Mouse (Mus musculus): ENCODE results near the gene Tmem170. TPM values are rescaled to one million over a fixed set of nuclear protein-coding genes. Genes with fewer than 3 reads are reported as not detected.

Gene Tmem170
- total RNA-seq, 1 experiment, result 12.1 TPM

- in situ Hi-C loops (cut with MboI; ENCODE audit: low sequenced_read_pairs in 2 of 2, unreplicated experiment in 2 of 2), result no loop called here
Measured at GRCm38 (mm10) chr8:111919663-111920062, 43.1 kb upstream of the Tmem170 start.

GRCm38 (mm10) chr8:111912860-111913432 is 36.4 kb upstream of the Tmem170 start:
- Histone ChIP-seq H3K4me1 (ENCODE audit: control insufficient read depth in 2 of 2, insufficient read depth in 2 of 2, low read length in 2 of 2, poor library complexity in 1 of 2) (peaks cover 3 to 7% of the 10 kb centered on the region in 2 experiments; a peak in 2 of 4 replicates), H3K36me3 (ENCODE audit: control insufficient read depth, insufficient read depth, low read length, poor library complexity, severe bottlenecking) (peaks cover 3% of the 10 kb centered on the region; the same call in 1 of the 2 replicates), H3K9ac (ENCODE audit: insufficient read depth, low read depth, low read length, poor library complexity, severe bottlenecking) (peak overlapping the region; percentile 14; the same call in 1 of the 2 replicates), H3K9me3 (ENCODE audit: control insufficient read depth, insufficient read depth, low read depth, low read length) (no peaks in the 10 kb centered on the region), H3K27ac (ENCODE audit: insufficient read depth, low read depth, low read length, poor library complexity, severe bottlenecking) (no peak overlapping the region), H3K4me3 (ENCODE audit: insufficient read depth in 1 of 2, low read depth in 1 of 2, low read length in 2 of 2, poor library complexity in 1 of 2, severe bottlenecking in 1 of 2) (0 out of 4 replicates have a peak overlapping the region, but pooled peaks of 1 of the 2 experiments have one; percentile 20)
- no peak for DNase-seq (ENCODE audit: low read depth, low spot score)
- in situ Hi-C loops (cut with MboI; ENCODE audit: low sequenced_read_pairs in 2 of 2, unreplicated experiment in 2 of 2), result no loop called here
- TF ChIP-seq ZC3H11A (IDR thresholded peaks at IDR 0.05; ENCODE audit: borderline replicate concordance, low read depth, low read length) (no peak), HCFC1 (IDR thresholded peaks at IDR 0.05; ENCODE audit: borderline replicate concordance, insufficient read depth, low read length) (no peak), MAFK (IDR thresholded peaks at IDR 0.05; ENCODE audit: insufficient read depth, low read depth, low read length) (no peak), ZNF384 (IDR thresholded peaks at IDR 0.05; ENCODE audit: low read depth, low read length) (no peak), CHD2 (IDR thresholded peaks at IDR 0.05; ENCODE audit: low read depth, low read length) (no peak)

More at GRCm38 (mm10) chr8:111919663-111920062, 43.1 kb upstream of the Tmem170 start:
- Histone ChIP-seq H3K9me3 (ENCODE audit: control insufficient read depth, insufficient read depth, low read depth, low read length) (no peaks in the 10 kb centered on the region), H3K4me3 (ENCODE audit: insufficient read depth in 1 of 2, low read depth in 1 of 2, low read length in 2 of 2, poor library complexity in 1 of 2, severe bottlenecking in 1 of 2) (no peak overlapping the region), H3K4me1 (ENCODE audit: control insufficient read depth in 2 of 2, insufficient read depth in 2 of 2, low read length in 2 of 2, poor library complexity in 1 of 2) (peaks cover 3 to 7% of the 10 kb centered on the region in 2 experiments), H3K36me3 (ENCODE audit: control insufficient read depth, insufficient read depth, low read length, poor library complexity, severe bottlenecking) (peaks cover 10% of the 10 kb centered on the region; the same call in 1 of the 2 replicates), H3K9ac (ENCODE audit: insufficient read depth, low read depth, low read length, poor library complexity, severe bottlenecking) (no peak overlapping the region), H3K27ac (ENCODE audit: insufficient read depth, low read depth, low read length, poor library complexity, severe bottlenecking) (no peak overlapping the region)
- TF ChIP-seq ZC3H11A (IDR thresholded peaks at IDR 0.05; ENCODE audit: borderline replicate concordance, low read depth, low read length), result peak; percentile 53; the same call in 1 of the 2 replicates
- peak; percentile 31; the same call in 1 of the 2 replicates for TF ChIP-seq HCFC1 (IDR thresholded peaks at IDR 0.05; ENCODE audit: borderline replicate concordance, insufficient read depth, low read length)
- no peak for TF ChIP-seq MAFK (IDR thresholded peaks at IDR 0.05; ENCODE audit: insufficient read depth, low read depth, low read length)
- peak; percentile 94 for TF ChIP-seq ZNF384 (IDR thresholded peaks at IDR 0.05; ENCODE audit: low read depth, low read length)
- no peak for DNase-seq (ENCODE audit: low read depth, low spot score)

- H3K9ac ChIP-seq (ENCODE audit: insufficient read depth, low read depth, low read length, poor library complexity, severe bottlenecking), result no peak overlapping the region
- peaks cover 3 to 7% of the 10 kb centered on the region in 2 experiments; a peak in 3 of 4 replicates for H3K4me1 ChIP-seq (ENCODE audit: control insufficient read depth in 2 of 2, insufficient read depth in 2 of 2, low read length in 2 of 2, poor library complexity in 1 of 2)
- in situ Hi-C loops (cut with MboI; ENCODE audit: low sequenced_read_pairs in 2 of 2, unreplicated experiment in 2 of 2), result no loop called here
- no peak overlapping the region for H3K27ac ChIP-seq (ENCODE audit: insufficient read depth, low read depth, low read length, poor library complexity, severe bottlenecking)
- DNase-seq (ENCODE audit: low read depth, low spot score), result no peak
- H3K9me3 ChIP-seq (ENCODE audit: control insufficient read depth, insufficient read depth, low read depth, low read length), result no peaks in the 10 kb centered on the region
- no peak overlapping the region for H3K4me3 ChIP-seq (ENCODE audit: insufficient read depth in 1 of 2, low read depth in 1 of 2, low read length in 2 of 2, poor library complexity in 1 of 2, severe bottlenecking in 1 of 2)
- TF ChIP-seq ZNF384 (IDR thresholded peaks at IDR 0.05; ENCODE audit: low read depth, low read length) (no peak), CHD2 (IDR thresholded peaks at IDR 0.05; ENCODE audit: low read depth, low read length) (no peak), ZC3H11A (IDR thresholded peaks at IDR 0.05; ENCODE audit: borderline replicate concordance, low read depth, low read length) (no peak), MAFK (IDR thresholded peaks at IDR 0.05; ENCODE audit: insufficient read depth, low read depth, low read length) (no peak), HCFC1 (IDR thresholded peaks at IDR 0.05; ENCODE audit: borderline replicate concordance, insufficient read depth, low read length) (no peak)
- H3K36me3 ChIP-seq (ENCODE audit: control insufficient read depth, insufficient read depth, low read length, poor library complexity, severe bottlenecking), result peaks cover 3% of the 10 kb centered on the region; the same call in 1 of the 2 replicates
Measured at GRCm38 (mm10) chr8:111911572-111911971, 35.0 kb upstream of the Tmem170 start.

GRCm38 (mm10) chr8:111909621-111910450 is 33.3 kb upstream of the Tmem170 start, which contains the start of gene Chst5:
Chst5 (minus strand) TSS chr8:111910447.
- in situ Hi-C loops (cut with MboI; ENCODE audit: low sequenced_read_pairs in 2 of 2, unreplicated experiment in 2 of 2), result no loop called here
- DNase-seq (ENCODE audit: low read depth, low spot score), result no peak
- H3K27ac ChIP-seq (ENCODE audit: insufficient read depth, low read depth, low read length, poor library complexity, severe bottlenecking), result no peak within 1 kb of the TSS

More at GRCm38 (mm10) chr8:111909621-111910450, 33.3 kb upstream of the Tmem170 start, which contains the start of gene Chst5:
- TF ChIP-seq MAFK (IDR thresholded peaks at IDR 0.05; ENCODE audit: insufficient read depth, low read depth, low read length) (no peak), ZNF384 (IDR thresholded peaks at IDR 0.05; ENCODE audit: low read depth, low read length) (no peak), CHD2 (IDR thresholded peaks at IDR 0.05; ENCODE audit: low read depth, low read length) (no peak), ZC3H11A (IDR thresholded peaks at IDR 0.05; ENCODE audit: borderline replicate concordance, low read depth, low read length) (no peak), HCFC1 (IDR thresholded peaks at IDR 0.05; ENCODE audit: borderline replicate concordance, insufficient read depth, low read length) (no peak)
- H3K9me3 ChIP-seq (ENCODE audit: control insufficient read depth, insufficient read depth, low read depth, low read length), result no peaks in the 10 kb centered on the region
- peaks cover 3 to 11% of the 10 kb centered on the region in 2 experiments; a peak in 3 of 4 replicates for H3K4me1 ChIP-seq (ENCODE audit: control insufficient read depth in 2 of 2, insufficient read depth in 2 of 2, low read length in 2 of 2, poor library complexity in 1 of 2)
- H3K4me3 ChIP-seq (ENCODE audit: insufficient read depth in 1 of 2, low read depth in 1 of 2, low read length in 2 of 2, poor library complexity in 1 of 2, severe bottlenecking in 1 of 2), result peak within 1 kb of the TSS; percentile 59 to 63
- no peaks in the 10 kb centered on the region for H3K36me3 ChIP-seq (ENCODE audit: control insufficient read depth, insufficient read depth, low read length, poor library complexity, severe bottlenecking)
- peak within 1 kb of the TSS; percentile 45 for H3K9ac ChIP-seq (ENCODE audit: insufficient read depth, low read depth, low read length, poor library complexity, severe bottlenecking)
